Mouse (Mus musculus) CH12.LX (cell line): ENCODE measurements at regions not wholly inside any gene's neighbourhood (a gene's known extent, or its start where the extent isn't known, plus 50 kb on each side); places are given as distances from the start of the nearest gene placed in this dataset.

Experiments used
- CTCF ChIP-seq, 2 experiments: IDR thresholded peaks in 1 of 2; conservative IDR thresholded peaks in 1 of 2; 2 replicates each; pipeline ENCODE4 v1.5.1; 2011 to 2012; ENCODE audit warnings: low read depth in 2 of 2, low read length in 2 of 2, improper control_type of control experiment in 1 of 2, inconsistent platforms in 1 of 2, mild to moderate bottlenecking in 1 of 2, moderate library complexity in 1 of 2
- HCFC1 ChIP-seq: IDR thresholded peaks from 2 replicates; pipeline ENCODE4 v1.6.1; 2012; ENCODE audit warnings: low read depth, mild to moderate bottlenecking, inconsistent platforms, low read length, improper control_type of control experiment
- MAFK ChIP-seq: IDR thresholded peaks from 2 replicates; pipeline ENCODE4 v1.6.1; 2011; ENCODE audit warnings: low read length, improper control_type of control experiment; ENCODE audit not compliant: insufficient replicate concordance
- POLR2AphosphoS2 ChIP-seq: IDR thresholded peaks from 2 replicates; pipeline ENCODE4 v1.6.1; 2011; ENCODE audit warnings: low read depth, low read length, improper control_type of control experiment
- TBP ChIP-seq: conservative IDR thresholded peaks from 2 replicates; pipeline ENCODE4 v1.6.1; 2011; ENCODE audit warnings: low read depth, low read length, improper control_type of control experiment

GRCm38 (mm10) chr11:24829578-24830401 lies 751.9 kb downstream of the Bcl11a start:
- TF ChIP-seq CTCF (conservative IDR thresholded peaks at IDR 0.05 in 1 of 2, IDR thresholded peaks at IDR 0.05 in 1 of 2; ENCODE audit: low read depth in 2 of 2, low read length in 2 of 2), result no peak
- TF ChIP-seq TBP, result no peak
- no peak for TF ChIP-seq POLR2AphosphoS2
- no peak for TF ChIP-seq MAFK
- no peak for TF ChIP-seq HCFC1
